Mouse (Mus musculus) inflammation-experienced regulatory T-cells, adult 6 months (primary cell): ENCODE data around the gene Cmtm8. TPM values are rescaled to one million over a fixed set of nuclear protein-coding genes. Genes with fewer than 3 reads are reported as not detected.

Experiments used
- ATAC-seq: one replicate; pipeline ENCODE4 v1.8.0; 2017
- polyA plus RNA-seq, 3 experiments: library from polyadenylated mRNA; unstranded; fragments of 100-300 nt; shearing (Covaris generic); gene quantifications; one replicate each; pipeline ENCODE4 v1.2.1; 2017

The Cmtm8 gene
- polyA plus RNA-seq, 3 experiments from 2014 or later = not detected

GRCm38 (mm10) chr9:114752311-114752710 lies 91.6 kb downstream of the Cmtm8 start:
- ATAC-seq = peak; percentile 64

DNA sequence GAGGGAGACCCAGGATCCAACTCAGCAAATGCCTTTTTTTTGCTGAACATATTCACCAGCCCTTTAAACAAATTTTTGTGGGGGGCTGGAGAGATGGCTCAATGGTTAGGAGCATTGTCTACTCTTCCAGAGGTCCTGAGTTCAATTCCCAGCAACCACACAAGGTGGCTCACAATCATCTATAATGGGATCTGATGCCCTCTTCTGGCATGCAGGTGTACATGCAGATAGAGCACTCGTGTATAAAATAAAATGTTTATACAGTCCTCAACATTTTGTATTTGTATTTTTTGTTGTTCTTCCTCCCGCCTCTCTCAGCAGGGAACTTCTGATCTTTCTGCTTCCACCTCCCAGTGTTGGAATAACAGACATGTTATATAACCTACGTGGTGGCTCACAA lies 92.4 kb downstream of the Cmtm8 start:
- no peak for ATAC-seq

- ATAC-seq = no peak
These were observed 96.5 kb downstream of the Cmtm8 start for GRCm38 (mm10) chr9:114747466-114747865.

- ATAC-seq = no peak
These were observed 96.9 kb downstream of the Cmtm8 start for GRCm38 (mm10) chr9:114747012-114747411.

DNA sequence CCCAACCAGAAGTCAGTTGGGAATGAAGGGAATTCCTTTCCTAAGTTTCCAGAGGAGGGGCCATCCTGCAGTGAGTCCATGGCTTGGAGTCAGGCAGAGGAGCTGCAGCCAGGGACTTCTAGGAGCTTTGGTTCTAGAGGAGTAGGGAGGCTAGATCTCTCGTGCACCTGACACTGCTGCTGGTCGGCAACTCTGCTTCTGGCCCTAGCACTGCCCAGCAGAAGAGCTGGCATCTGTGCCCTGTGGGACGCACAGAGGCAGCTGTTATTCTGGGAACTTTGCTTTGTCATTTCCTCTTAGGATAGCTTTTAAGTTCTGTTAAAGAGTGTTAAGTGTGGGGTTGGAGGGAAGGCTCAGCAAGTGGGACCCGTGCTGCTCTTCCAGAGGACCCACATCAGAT lies 98.3 kb downstream of the Cmtm8 start:
- no peak for ATAC-seq

- ATAC-seq = no peak
These were observed 98.8 kb downstream of the Cmtm8 start for GRCm38 (mm10) chr9:114745163-114745562.

DNA sequence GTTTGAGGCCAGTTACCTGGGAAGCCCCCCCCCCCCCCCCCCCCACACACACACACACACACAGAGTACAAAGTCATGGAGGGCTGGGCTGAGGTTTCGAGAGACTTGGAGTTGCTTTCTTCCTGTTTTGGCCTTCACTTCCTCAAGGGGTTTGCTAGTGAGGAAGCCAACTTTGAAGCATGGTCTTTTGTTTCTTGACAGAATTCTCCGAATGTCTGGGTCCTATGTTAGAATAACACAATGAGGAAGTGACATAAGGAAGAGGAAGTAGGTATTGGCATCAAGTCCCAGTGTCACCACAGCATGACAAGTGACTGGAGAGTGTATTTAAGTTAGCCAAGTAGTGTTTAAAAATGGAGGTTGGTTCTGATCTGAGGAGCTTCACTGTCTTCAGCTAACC lies 101.2 kb downstream of the Cmtm8 start:
- peak; percentile 59 for ATAC-seq

DNA sequence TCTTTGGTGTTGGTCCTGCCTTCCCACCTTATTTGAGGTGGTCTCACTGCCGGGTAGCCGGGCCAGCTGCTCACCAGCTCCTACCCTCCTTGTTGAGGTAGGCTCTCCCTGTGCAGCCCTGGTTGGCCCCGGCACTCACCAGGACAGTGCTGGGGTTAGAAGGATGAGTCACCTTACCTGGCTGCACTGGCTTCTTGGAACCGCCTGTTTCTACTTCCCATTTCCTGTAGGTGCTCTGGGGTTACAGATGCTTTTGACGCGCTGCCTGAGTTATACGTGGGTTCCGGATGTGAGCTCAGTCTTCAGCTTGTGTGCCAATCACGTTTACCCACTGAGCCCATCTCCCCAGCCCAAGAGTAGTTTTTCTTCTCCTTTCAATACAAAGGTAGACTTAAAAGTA lies 103.6 kb downstream of the Cmtm8 start:
- ATAC-seq = peak; percentile 87

Other genes with a start within 250 kb of the Cmtm8 start
- 10 to 100 TPM; 21.2 to 24.4 (median 23.6) TPM for gene Cnot10, start 204.0 kb downstream of the Cmtm8 start, polyA plus RNA-seq
- 10 to 100 TPM; 46.3 to 55.0 (median 50.4) TPM for gene Dync1li1, start 155.4 kb downstream of the Cmtm8 start, polyA plus RNA-seq
- 10 to 100 TPM; 62.5 to 80.3 (median 72.6) TPM for gene Cmtm6, start 113.0 kb downstream of the Cmtm8 start, polyA plus RNA-seq
- gene Cmtm7, start 62.3 kb downstream of the Cmtm8 start, polyA plus RNA-seq = 100 to 1,000 TPM in 1 of 3 experiments, 10 to 100 TPM in 2; 44.6 to 117 (median 64.8) TPM
- gene Gpd1l, start 89.8 kb upstream of the Cmtm8 start, polyA plus RNA-seq = 10 to 100 TPM; 13.0 to 20.4 (median 17.3) TPM
- not detected for gene Osbpl10, start 134.4 kb upstream of the Cmtm8 start, polyA plus RNA-seq
- gene Rps27rt, start 138.6 kb upstream of the Cmtm8 start, polyA plus RNA-seq = 1,000 to 10,000 TPM; 2,830 to 6,239 (median 3,618) TPM